Mouse (Mus musculus) E14TG2a.4 (cell line): ENCODE results near the gene Spen.
A peak's percentile ranks its signal among the peaks of the same experiment; 100 is the strongest.

Experiments
- H3K27me3 ChIP-seq: 2 replicates; pipeline ENCODE4 v1.6.1; 2014; ENCODE audit warnings: low read length, control low read depth; ENCODE audit not compliant: insufficient read depth
- H3K36me3 ChIP-seq: 2 replicates; pipeline ENCODE4 v1.6.1; 2014; ENCODE audit warnings: low read length, control low read depth; ENCODE audit not compliant: insufficient read depth
- H3K4me1 ChIP-seq: replicated peaks from 2 replicates; pipeline ENCODE4 v1.6.1; 2014; ENCODE audit warnings: low read depth, low read length, control low read depth
- H3K4me3 ChIP-seq: replicated peaks from 2 replicates; pipeline ENCODE4 v1.5.1; 2014; ENCODE audit warnings: mild to moderate bottlenecking, low read length
- H3K9me3 ChIP-seq: 2 replicates; pipeline ENCODE4 v1.6.1; 2014; ENCODE audit warnings: low read length, control low read depth
- CTCF ChIP-seq: conservative IDR thresholded peaks from 2 replicates; pipeline ENCODE4 v1.5.1; 2014; ENCODE audit warnings: low read length
- NANOG ChIP-seq: IDR thresholded peaks from 2 replicates; pipeline ENCODE4 v1.6.1; 2014; ENCODE audit warnings: borderline replicate concordance, low read length, mixed read lengths
- POU5F1 ChIP-seq: IDR thresholded peaks from 2 replicates; pipeline ENCODE4 v1.6.1; 2014; ENCODE audit warnings: low read length, borderline replicate concordance

The Spen gene

DNA sequence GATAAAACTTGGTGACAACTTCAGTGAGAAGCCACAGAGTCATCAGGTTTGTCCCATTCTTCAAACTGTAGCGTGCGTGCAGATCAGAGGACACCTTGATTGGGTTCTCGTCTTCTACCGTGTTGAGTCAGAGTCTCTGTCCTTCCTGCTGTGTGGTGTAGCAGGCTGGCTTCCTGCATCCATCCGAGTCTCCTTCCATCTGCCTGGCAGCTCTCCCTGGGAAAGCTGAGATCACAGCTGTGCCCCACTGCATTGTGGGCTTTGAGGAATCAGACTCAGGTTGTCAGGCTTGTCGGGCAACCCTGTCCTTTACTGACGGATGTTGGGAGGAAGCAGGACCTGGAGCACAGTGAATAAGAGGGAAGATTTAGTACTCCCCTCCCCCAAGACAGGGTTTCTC is 92.2 kb downstream of the Spen start:
- Histone ChIP-seq H3K4me1 (peaks cover 47% of the 10 kb centered on the region), H3K9me3 (no peaks in the 10 kb centered on the region), H3K4me3 (no peak overlapping the region), H3K27me3 (peaks cover 4% of the 10 kb centered on the region; the same call in 1 of the 2 replicates), H3K36me3 (peaks cover 30% of the 10 kb centered on the region)
- no peak for TF ChIP-seq CTCF

DNA sequence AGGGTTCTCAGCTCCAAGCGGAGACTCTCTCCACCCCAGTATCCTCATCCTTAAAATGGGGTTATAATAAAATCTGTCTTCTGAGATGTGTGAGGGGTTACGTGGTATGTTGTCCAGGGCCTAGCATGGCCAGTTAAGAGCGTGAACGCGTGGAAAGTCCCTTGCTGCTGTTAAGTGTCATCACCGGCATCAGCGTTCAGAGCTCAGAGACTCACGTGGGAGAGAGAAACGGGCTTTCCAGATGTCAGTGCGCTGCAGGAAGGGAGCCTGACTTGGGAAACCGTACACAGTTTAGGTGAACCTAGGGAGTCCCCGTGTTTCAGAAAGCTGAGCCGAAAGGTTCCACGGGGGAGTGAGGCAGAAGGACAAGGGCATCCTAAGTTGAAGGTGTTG is 93.1 kb downstream of the Spen start:
- TF ChIP-seq CTCF (no peak), POU5F1 (no peak), NANOG (no peak)
- peaks cover 4% of the 10 kb centered on the region; the same call in 1 of the 2 replicates for H3K27me3 ChIP-seq
- H3K4me3 ChIP-seq, result peak overlapping the region; percentile 97
- peaks cover 40% of the 10 kb centered on the region for H3K4me1 ChIP-seq
- no peaks in the 10 kb centered on the region for H3K9me3 ChIP-seq
- peaks cover 29% of the 10 kb centered on the region for H3K36me3 ChIP-seq

DNA sequence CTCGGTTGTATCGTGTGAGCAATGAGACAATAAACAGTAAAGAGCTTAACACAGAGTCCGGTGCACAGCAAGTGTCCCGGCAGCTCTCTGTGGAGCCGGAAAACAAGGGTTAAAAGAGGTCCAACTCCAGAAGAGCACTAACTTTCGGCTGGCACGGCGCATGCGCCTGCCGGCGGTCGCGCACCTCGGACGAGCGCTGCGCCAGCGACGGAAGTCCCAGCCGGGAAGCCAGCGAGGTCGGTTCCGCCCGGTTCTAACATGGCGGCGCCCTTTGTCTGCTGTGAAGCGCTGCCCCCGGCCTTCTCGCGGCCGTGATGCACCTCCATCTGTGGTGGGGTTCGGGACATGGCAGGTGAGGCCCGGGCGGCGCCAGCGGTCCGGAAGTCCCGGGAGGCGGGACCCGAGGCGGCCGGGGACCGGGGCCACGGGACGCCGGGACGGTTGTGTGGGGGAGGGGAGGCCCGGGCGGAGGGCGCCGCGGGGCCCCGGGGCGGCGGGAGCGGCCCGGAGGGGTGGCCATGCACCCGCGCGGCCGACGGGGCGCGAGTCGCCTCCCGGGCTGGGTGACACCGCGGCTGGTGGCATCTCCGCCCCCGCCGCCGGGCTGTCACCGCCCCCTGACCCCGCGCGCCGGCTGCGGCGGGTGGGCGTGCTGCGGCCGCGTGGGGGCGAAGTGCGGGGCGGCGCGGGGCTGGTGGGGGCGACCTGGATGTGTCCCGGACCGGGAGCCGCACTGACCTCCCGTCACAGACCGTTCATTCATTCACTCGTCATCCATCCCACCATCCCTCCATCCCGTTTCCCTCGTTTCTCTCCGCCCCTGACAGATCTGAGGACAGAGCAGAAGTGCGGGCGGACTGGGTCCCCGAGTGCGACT is 93.7 kb downstream of the Spen start, which contains the start of gene Zbtb17:
Gene Zbtb17, plus strand, starts transcription at position 204 of the 877 bp plus-strand sequence.
- TF ChIP-seq CTCF, result no peak
- no peak for TF ChIP-seq NANOG
- TF ChIP-seq POU5F1, result no peak
- Histone ChIP-seq H3K4me3 (peak within 1 kb of the TSS; percentile 97), H3K27me3 (peaks cover 4% of the 10 kb centered on the region; the same call in 1 of the 2 replicates), H3K4me1 (peaks cover 37% of the 10 kb centered on the region), H3K9me3 (no peaks in the 10 kb centered on the region), H3K36me3 (peaks cover 27% of the 10 kb centered on the region)

DNA sequence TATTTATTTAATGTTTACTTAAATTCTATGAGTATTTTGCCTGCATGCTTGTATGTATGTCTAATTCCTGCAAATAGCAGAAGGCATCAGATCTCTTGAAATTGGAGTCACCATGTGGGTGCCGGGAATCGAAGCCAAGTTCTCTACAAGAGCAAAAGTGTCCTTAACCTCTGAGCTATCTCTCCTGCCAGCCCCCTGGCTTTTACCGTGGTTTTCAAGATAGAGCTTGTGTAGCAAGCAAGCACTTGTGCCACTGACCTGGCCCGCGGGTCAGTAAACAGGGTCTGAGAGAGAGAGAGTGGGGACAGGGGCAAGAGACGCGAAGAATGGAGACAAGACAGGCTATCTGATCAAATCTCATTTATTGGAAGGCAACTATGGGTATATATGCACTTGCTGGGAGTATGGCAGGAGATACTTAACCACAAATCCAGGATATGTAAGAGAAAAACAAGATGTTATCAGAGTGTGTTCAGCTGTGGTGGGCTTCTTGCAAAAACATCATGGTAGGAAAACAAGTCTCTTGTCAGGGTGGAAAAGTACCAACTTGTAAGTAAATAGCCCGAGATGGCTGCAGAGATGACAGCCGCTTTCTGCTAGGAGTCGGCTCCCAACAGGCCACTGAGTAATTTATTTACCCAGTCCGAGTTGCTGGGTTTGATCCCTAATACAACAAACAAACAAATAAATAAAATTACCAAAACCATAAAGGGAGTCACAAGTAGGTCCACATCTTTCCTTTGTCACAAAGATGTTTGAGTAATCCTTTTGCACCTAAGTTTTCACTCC is 94.6 kb downstream of the Spen start:
- TF ChIP-seq NANOG (no peak), POU5F1 (no peak), CTCF (no peak)
- Histone ChIP-seq H3K4me1 (peaks cover 43% of the 10 kb centered on the region), H3K4me3 (peak overlapping the region; percentile 97), H3K36me3 (peaks cover 19% of the 10 kb centered on the region), H3K9me3 (no peaks in the 10 kb centered on the region), H3K27me3 (peaks cover 4% of the 10 kb centered on the region; the same call in 1 of the 2 replicates)

DNA sequence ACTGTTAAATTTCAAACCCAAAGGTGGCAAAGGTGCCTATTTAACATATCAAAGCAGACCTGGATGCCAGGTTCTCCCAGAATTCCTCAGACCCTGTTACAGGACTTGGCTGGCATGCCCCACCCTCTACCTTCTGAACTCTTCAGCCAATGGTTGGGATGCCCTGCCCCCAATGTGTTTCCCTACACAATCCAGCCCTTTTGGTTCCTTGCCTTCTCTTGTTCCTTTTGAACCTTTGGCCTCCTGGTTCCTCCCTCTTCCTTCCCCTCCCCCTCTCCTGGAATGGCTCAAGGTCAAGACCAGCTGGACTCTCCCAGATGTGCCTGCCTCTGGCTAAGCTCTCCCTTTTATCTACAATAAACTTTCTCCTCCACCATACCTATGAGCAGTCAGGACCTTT is 97.5 kb downstream of the Spen start:
- Histone ChIP-seq H3K27me3 (peaks cover 4% of the 10 kb centered on the region; the same call in 1 of the 2 replicates), H3K4me1 (peaks cover 45% of the 10 kb centered on the region), H3K9me3 (no peaks in the 10 kb centered on the region), H3K36me3 (no peaks in the 10 kb centered on the region), H3K4me3 (no peak overlapping the region)
- TF ChIP-seq NANOG, result no peak
- no peak for TF ChIP-seq POU5F1
- no peak for TF ChIP-seq CTCF

DNA sequence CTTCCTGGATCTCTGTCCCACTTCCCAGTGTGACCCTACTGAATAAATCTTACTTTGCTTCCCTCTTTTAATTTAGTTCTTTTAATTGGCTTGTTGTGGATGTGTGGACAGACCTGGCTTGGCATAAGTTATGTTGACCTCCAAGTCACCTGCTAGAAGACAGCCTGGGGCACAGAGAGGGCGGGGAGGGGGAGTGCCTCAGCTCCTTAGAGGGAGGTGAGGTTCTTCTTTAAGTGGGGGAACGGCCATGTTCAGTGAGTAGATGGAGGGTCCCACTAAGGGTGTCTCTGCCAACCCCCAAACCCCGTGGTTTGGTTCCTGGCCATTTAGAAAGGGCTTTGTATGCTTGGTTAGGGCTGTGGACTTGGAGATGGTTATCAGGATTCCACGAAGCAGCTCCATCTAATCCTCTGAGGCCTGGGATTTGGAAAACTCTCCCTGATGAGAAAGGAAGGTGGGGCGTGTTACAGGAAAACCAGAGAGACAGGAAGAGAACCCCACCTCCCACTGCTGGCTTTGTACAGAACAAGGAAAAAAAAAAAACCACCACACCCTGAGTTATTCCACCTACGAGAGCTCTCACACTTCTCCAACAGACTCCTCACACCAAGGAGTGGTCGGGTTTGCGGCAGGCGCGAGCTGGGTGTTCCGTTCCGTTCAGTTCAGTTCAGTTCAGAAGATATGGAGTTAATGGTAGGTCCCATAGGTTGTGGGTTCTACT is 99.2 kb downstream of the Spen start:
- Histone ChIP-seq H3K9me3 (no peaks in the 10 kb centered on the region), H3K4me3 (no peak overlapping the region), H3K36me3 (no peaks in the 10 kb centered on the region), H3K27me3 (no peaks in the 10 kb centered on the region), H3K4me1 (peaks cover 40% of the 10 kb centered on the region)
- TF ChIP-seq CTCF, result no peak

DNA sequence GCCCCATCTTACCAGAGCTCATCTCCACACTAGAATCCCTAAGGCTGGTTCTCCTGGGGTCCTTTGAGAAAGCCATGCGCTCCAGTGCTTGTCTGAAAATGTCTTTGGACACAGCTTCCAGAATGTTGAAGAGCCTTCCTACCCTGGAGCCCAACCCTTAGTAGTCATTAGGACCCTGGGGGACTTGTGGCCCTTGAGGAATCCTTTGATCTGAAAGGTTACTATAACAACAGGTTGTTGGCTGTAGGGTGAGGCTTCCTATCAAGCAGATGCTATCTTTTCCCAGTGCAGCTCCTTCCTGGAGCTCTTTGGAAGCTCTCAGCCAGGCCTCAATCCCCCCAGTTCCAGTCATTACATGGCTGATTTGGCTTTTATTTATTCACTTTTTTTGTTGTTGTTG is 102.4 kb downstream of the Spen start, which contains the start of gene Srarp:
Gene Srarp, minus strand, starts transcription at position 132 of the 400 bp plus-strand sequence.
- Histone ChIP-seq H3K4me3 (no peak within 1 kb of the TSS), H3K4me1 (peaks cover 29% of the 10 kb centered on the region), H3K27me3 (no peaks in the 10 kb centered on the region), H3K9me3 (no peaks in the 10 kb centered on the region), H3K36me3 (no peaks in the 10 kb centered on the region)
- no peak for TF ChIP-seq NANOG
- no peak for TF ChIP-seq CTCF

DNA sequence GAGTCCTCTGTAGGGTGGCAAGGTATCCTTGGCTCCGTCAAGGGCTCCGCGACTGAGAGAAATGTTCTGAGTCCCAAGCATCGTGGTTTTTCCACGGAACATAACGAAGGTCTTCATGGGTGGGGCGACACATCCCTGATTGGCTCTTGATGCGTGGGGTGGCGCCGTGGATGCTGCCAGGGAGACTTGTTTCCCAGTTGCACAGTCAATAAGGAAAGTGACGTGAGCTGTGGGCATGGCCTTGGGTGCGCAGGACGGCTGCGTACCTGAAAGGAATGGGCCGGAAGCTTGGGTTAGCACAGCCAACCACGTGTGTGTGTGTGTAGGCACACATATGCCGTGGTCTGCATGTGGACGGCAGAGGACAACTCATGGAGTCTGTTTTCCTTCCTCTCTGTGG is 105.2 kb downstream of the Spen start:
- H3K9me3 ChIP-seq, result no peaks in the 10 kb centered on the region
- TF ChIP-seq POU5F1 (no peak), NANOG (no peak), CTCF (no peak)
- peak overlapping the region; percentile 52 for H3K4me3 ChIP-seq
- no peaks in the 10 kb centered on the region for H3K36me3 ChIP-seq
- H3K4me1 ChIP-seq, result peaks cover 23% of the 10 kb centered on the region
- H3K27me3 ChIP-seq, result no peaks in the 10 kb centered on the region
